Mouse (Mus musculus) bone marrow macrophage, adult 2 months (primary cell): ENCODE measurements around the gene Rasgef1b. TPM values are rescaled to one million over a fixed set of nuclear protein-coding genes. Genes with fewer than 3 reads are reported as not detected.

Experiments
- H3K27ac ChIP-seq: 2 replicates; pipeline ENCODE4 v1.5.1; 2012; ENCODE audit warnings: low read depth, low read length; ENCODE audit not compliant: insufficient read depth
- H3K4me1 ChIP-seq: 2 replicates; pipeline ENCODE4 v1.6.1; 2012; ENCODE audit warnings: low read length; ENCODE audit not compliant: control insufficient read depth, insufficient read depth
- H3K4me3 ChIP-seq: 2 replicates; pipeline ENCODE4 v1.5.1; 2012; ENCODE audit warnings: mild to moderate bottlenecking, low read length, moderate library complexity; ENCODE audit not compliant: insufficient read depth
- CTCF ChIP-seq: IDR thresholded peaks from 2 replicates; pipeline ENCODE4 v1.5.1; 2012; ENCODE audit warnings: low read depth, mild to moderate bottlenecking, low read length, moderate library complexity
- POLR2A ChIP-seq: IDR thresholded peaks from 2 replicates; pipeline ENCODE4 v1.6.1; 2012; ENCODE audit warnings: mild to moderate bottlenecking, low read depth, low read length, borderline replicate concordance
- polyA plus RNA-seq: library from polyadenylated mRNA; stranded (reverse); fragments of >200 nt; gene quantifications from 2 replicates; pipeline ENCODE4 v1.2.4, GENCODE M21; 2012; ENCODE audit not compliant: missing spikeins, insufficient read depth, insufficient read length

The Rasgef1b gene
- polyA plus RNA-seq, 1 experiment, result 46.5 TPM

GRCm38 (mm10) chr5:99215207-99216157 lies 513.4 kb downstream of the Rasgef1b start:
- peak overlapping the region; percentile 42 for H3K27ac ChIP-seq
- peaks cover 24% of the 10 kb centered on the region for H3K4me1 ChIP-seq
- TF ChIP-seq CTCF, result no peak
- H3K4me3 ChIP-seq, result no peak overlapping the region

- no peak for TF ChIP-seq POLR2A
- no peak for TF ChIP-seq CTCF
- H3K27ac ChIP-seq, result peak overlapping the region; percentile 59
- peak overlapping the region; percentile 28; the same call in 1 of the 2 replicates for H3K4me3 ChIP-seq
- peaks cover 24% of the 10 kb centered on the region for H3K4me1 ChIP-seq
These were observed 514.5 kb downstream of the Rasgef1b start for GRCm38 (mm10) chr5:99214400-99214799.

- Histone ChIP-seq H3K4me1 (peaks cover 24% of the 10 kb centered on the region), H3K4me3 (no peak overlapping the region)
These were observed 515.7 kb downstream of the Rasgef1b start for GRCm38 (mm10) chr5:99213211-99213610.

GRCm38 (mm10) chr5:99203475-99203874 lies 525.4 kb downstream of the Rasgef1b start:
- Histone ChIP-seq H3K27ac (no peak overlapping the region), H3K4me3 (no peak overlapping the region), H3K4me1 (peaks cover 18% of the 10 kb centered on the region)
- no peak for TF ChIP-seq CTCF
- TF ChIP-seq POLR2A, result no peak

More at GRCm38 (mm10) chr5:99213211-99213610, 515.7 kb downstream of the Rasgef1b start:
- TF ChIP-seq CTCF (no peak), POLR2A (no peak)
- no peak overlapping the region for H3K27ac ChIP-seq

- Histone ChIP-seq H3K4me3 (no peak overlapping the region), H3K27ac (no peak overlapping the region), H3K4me1 (peaks cover 18% of the 10 kb centered on the region)
- peak; percentile 90 for TF ChIP-seq CTCF
- no peak for TF ChIP-seq POLR2A
These were observed 526.6 kb downstream of the Rasgef1b start for GRCm38 (mm10) chr5:99202074-99202837.

- H3K27ac ChIP-seq, result no peak overlapping the region
- TF ChIP-seq POLR2A, result no peak
- H3K4me1 ChIP-seq, result no peaks in the 10 kb centered on the region
- H3K4me3 ChIP-seq, result no peak overlapping the region
These were observed 533.4 kb downstream of the Rasgef1b start for GRCm38 (mm10) chr5:99195436-99195835.

- no peaks in the 10 kb centered on the region for H3K4me1 ChIP-seq
- no peak overlapping the region for H3K4me3 ChIP-seq
- no peak overlapping the region for H3K27ac ChIP-seq
- no peak for TF ChIP-seq POLR2A
- no peak for TF ChIP-seq CTCF
These were observed 537.7 kb downstream of the Rasgef1b start for GRCm38 (mm10) chr5:99190941-99191800.

GRCm38 (mm10) chr5:99183637-99184036 lies 545.2 kb downstream of the Rasgef1b start:
- no peak for TF ChIP-seq CTCF
- no peak for TF ChIP-seq POLR2A
- no peaks in the 10 kb centered on the region for H3K4me1 ChIP-seq
- no peak overlapping the region for H3K27ac ChIP-seq
- H3K4me3 ChIP-seq, result no peak overlapping the region

- H3K4me3 ChIP-seq, result no peak overlapping the region
- no peaks in the 10 kb centered on the region for H3K4me1 ChIP-seq
- no peak for TF ChIP-seq CTCF
- no peak for TF ChIP-seq POLR2A
- no peak overlapping the region for H3K27ac ChIP-seq
These were observed 554.1 kb downstream of the Rasgef1b start for GRCm38 (mm10) chr5:99174608-99175385.

GRCm38 (mm10) chr5:99169836-99170235 lies 559.0 kb downstream of the Rasgef1b start:
- no peaks in the 10 kb centered on the region for H3K4me1 ChIP-seq
- TF ChIP-seq CTCF (no peak), POLR2A (no peak)
- no peak overlapping the region for H3K27ac ChIP-seq
- H3K4me3 ChIP-seq, result no peak overlapping the region
